Mouse (Mus musculus) liver, embryonic 14.5 days (tissue): Measurements from ENCODE around the gene Tyrobp. TPM values are rescaled to one million over a fixed set of nuclear protein-coding genes. Genes with fewer than 3 reads are reported as not detected.

Experiments
- ATAC-seq: fragments of 200-750 bp; cut with Nextera tagmentation; 2 replicates; pipeline ENCODE4 v1.8.0; 2017; ENCODE audit warnings: moderate number of reproducible peaks, mild to moderate bottlenecking, moderate library complexity; ENCODE audit not compliant: insufficient read depth
- DNase-seq, 3 experiments: peaks; one replicate each; pipeline ENCODE4 v3.0.0-alpha.2; 2012 to 2013; ENCODE audit warnings: low read depth in 3 of 3, low spot score in 3 of 3
- H3K27ac ChIP-seq: fragments of 300-500 bp; sonication (generic); 2 replicates; pipeline ENCODE4 v1.5.1; 2014; ENCODE audit warnings: moderate library complexity, mild to moderate bottlenecking, control low read depth, inconsistent platforms
- H3K27me3 ChIP-seq: fragments of 300-500 bp; sonication (generic); 2 replicates; pipeline ENCODE4 v1.6.1; 2014; ENCODE audit warnings: mild to moderate bottlenecking, low read length, moderate library complexity; ENCODE audit not compliant: control insufficient read depth, insufficient read depth
- H3K36me3 ChIP-seq: fragments of 300-500 bp; sonication (generic); replicated peaks from 2 replicates; pipeline ENCODE4 v1.6.1; 2014; ENCODE audit warnings: low read depth; ENCODE audit not compliant: control insufficient read depth, insufficient read depth
- H3K4me1 ChIP-seq, 2 experiments: fragments of 200-500 bp in 1 of 2; fragments of 300-500 bp in 1 of 2; sonication (generic) in 1 of 2; replicated peaks; 2 replicates each; pipeline ENCODE4 v1.6.1; 2012 to 2014; ENCODE audit warnings: antibody characterized with exemption in 1 of 2, inconsistent platforms in 1 of 2, low read length in 1 of 2; ENCODE audit not compliant: control insufficient read depth in 2 of 2, insufficient read depth in 2 of 2
- H3K4me2 ChIP-seq: fragments of 300-500 bp; sonication (generic); 2 replicates; pipeline ENCODE4 v1.6.1; 2014; ENCODE audit warnings: low read depth, mild to moderate bottlenecking, control low read depth, moderate library complexity
- H3K4me3 ChIP-seq, 2 experiments: fragments of 200-500 bp in 1 of 2; fragments of 300-500 bp in 1 of 2; sonication (generic) in 1 of 2; 2 replicates each; pipeline ENCODE4 v1.5.1; 2012 to 2014; ENCODE audit warnings: low read depth in 2 of 2, low read length in 2 of 2, mild to moderate bottlenecking in 2 of 2, control low read depth in 1 of 2, inconsistent platforms in 1 of 2, moderate library complexity in 1 of 2; ENCODE audit not compliant: insufficient read depth in 1 of 2
- H3K9ac ChIP-seq: fragments of 300-500 bp; sonication (generic); replicated peaks from 2 replicates; pipeline ENCODE4 v1.6.1; 2014; ENCODE audit warnings: mild to moderate bottlenecking, control low read depth, moderate library complexity
- H3K9me3 ChIP-seq: fragments of 300-500 bp; sonication (generic); 2 replicates; pipeline ENCODE4 v1.6.1; 2016; ENCODE audit warnings: low read length, mixed read lengths; ENCODE audit not compliant: control insufficient read depth
- CTCF ChIP-seq: IDR thresholded peaks from 2 replicates; pipeline ENCODE4 v1.5.1; 2016; ENCODE audit warnings: antibody characterized with exemption, low read depth, control low read depth
- EP300 ChIP-seq: IDR thresholded peaks from 2 replicates; pipeline ENCODE4 v1.6.1; 2016; ENCODE audit warnings: antibody characterized with exemption, low read depth
- WGBS: fragments of 180-500 bp; shearing (Covaris S2); extraction: QIAGEN DNeasy Blood & Tissue Kit; methylation state at CpG from one replicate; pipeline ENCODE4 v1.1.7; 2014; ENCODE audit not compliant: insufficient replicate concordance; 5-methylcytosine and 5-hydroxymethylcytosine counted together
- polyA plus RNA-seq, 2 experiments: library from polyadenylated mRNA; depleted of rRNA in 1 of 2; stranded (reverse) in 1 of 2; unstranded in 1 of 2; fragments of >200 nt; fragmentation: Nextera tagmentation in 1 of 2; extraction: Ambion mirVana in 1 of 2; gene quantifications; 2 replicates each; pipeline versions ENCODE4 v1.2.1 to v1.2.3; 2012 to 2014

Gene Tyrobp
- polyA plus RNA-seq, 2 experiments = 78.3 to 113 TPM

DNA sequence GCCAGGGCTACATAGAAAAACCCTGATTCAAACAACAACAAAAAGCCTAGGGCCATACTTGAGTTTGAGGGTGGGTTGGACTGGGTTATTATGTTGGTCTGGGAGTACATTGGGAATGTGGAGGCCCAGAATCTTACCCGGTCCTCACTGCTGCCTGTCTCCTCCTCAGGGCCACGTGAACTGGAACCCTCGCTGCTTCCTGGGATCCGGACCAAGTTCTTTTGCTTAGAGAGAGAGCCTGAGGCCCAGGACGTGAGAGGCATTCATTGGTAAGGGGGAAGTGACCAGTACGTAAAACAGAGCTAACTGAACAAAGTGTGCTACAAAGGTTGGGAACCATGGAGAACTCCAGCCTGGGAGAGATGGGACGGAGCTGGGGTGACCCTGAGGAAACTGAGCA is 36.7 kb downstream of the Tyrobp start:
- ATAC-seq (no peak), DNase-seq (no peak)
- Histone ChIP-seq H3K27ac (no peak overlapping the region), H3K9me3 (no peaks in the 10 kb centered on the region), H3K27me3 (peaks cover 31% of the 10 kb centered on the region), H3K36me3 (no peaks in the 10 kb centered on the region), H3K9ac (no peak overlapping the region), H3K4me1 (no peaks in the 10 kb centered on the region), H3K4me2 (no peak overlapping the region), H3K4me3 (no peak overlapping the region)
- WGBS = 50% methylated on average over 7 of the region's 7 CpGs
- TF ChIP-seq CTCF (no peak), EP300 (no peak)

DNA sequence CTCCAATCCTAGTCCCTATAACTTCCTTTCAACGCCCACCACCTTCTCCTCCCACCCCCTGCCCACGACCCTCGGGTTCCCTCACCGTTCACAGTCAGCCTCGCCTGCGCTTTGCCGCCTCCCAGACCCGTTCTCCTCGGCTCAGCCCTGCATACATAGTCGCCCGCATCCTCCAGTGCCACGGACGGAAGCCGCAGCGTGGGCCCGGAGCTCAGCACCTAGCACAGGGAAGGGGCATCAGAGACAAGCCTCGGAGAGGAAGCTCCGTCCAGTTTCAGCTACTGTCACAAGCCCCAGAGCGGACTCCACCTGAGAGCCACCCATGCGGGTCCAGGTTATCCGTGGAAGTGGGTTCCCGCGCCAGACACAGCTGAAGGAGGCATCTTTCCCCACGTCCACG is 39.8 kb downstream of the Tyrobp start:
- ATAC-seq = no peak
- H3K27me3 ChIP-seq = peaks cover 53% of the 10 kb centered on the region

DNA sequence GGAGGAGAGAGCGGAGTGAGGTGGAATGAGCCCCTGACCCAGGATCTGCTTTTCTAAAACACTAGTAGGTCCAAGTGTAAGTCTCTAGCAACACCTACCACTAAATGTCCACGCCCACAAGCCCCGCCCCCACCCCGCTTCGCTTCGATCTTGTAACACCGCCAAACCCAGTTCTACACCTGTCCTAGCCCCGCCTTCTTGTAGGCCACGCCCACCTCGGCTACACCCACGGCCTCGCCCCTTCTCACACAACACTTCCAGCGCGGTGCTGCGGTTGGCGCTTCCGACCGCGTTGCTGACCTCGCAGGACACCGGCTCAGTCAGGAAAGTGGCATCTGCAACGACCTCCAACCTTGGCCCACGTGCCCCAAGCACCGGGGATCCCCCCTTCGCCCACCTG is 40.2 kb downstream of the Tyrobp start:
- H3K4me3 ChIP-seq = no peak overlapping the region; a peak in 1 of 4 replicates
- ATAC-seq = no peak
- 2% methylated on average over 25 of the region's 25 CpGs for whole genome bisulfite sequencing

More for the DNA sequence above, 39.8 kb downstream of the Tyrobp start:
- no peak for DNase-seq
- H3K9me3 ChIP-seq = no peaks in the 10 kb centered on the region
- no peak overlapping the region for H3K9ac ChIP-seq
- H3K4me1 ChIP-seq = no peaks in the 10 kb centered on the region
- no peak overlapping the region for H3K4me3 ChIP-seq
- TF ChIP-seq EP300 (no peak), CTCF (no peak)
- no peak overlapping the region for H3K27ac ChIP-seq
- 18% methylated on average over 25 of the region's 25 CpGs for WGBS
- H3K36me3 ChIP-seq = no peaks in the 10 kb centered on the region
- no peak overlapping the region; the same call in 1 of the 2 replicates for H3K4me2 ChIP-seq

DNA sequence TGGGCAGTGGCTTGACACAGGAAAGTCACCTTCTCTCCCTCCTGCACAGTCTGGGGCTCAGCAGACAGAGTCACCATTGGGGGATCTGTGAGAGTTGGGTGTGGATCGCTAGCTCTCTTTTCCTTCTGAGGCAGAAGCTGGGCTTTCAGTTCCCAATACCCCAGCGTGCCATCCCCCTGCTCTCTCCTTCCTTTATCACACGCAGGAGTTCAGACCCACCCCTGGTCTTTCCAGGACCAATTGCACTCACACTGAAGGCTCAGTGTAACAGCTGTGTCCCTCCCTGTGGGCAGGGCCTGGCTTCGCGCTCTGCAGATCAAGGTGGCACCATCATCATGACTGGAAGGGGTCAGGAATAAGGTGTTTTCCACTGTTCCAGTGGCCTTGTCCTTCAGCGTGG is 40.7 kb downstream of the Tyrobp start:
- WGBS = 10% methylated on average over 6 of the region's 6 CpGs
- ATAC-seq (no peak), DNase-seq (no peak)
- H3K36me3 ChIP-seq = no peaks in the 10 kb centered on the region
- no peaks in the 10 kb centered on the region for H3K4me1 ChIP-seq
- no peak overlapping the region; the same call in 1 of the 2 replicates for H3K4me2 ChIP-seq
- no peak for TF ChIP-seq CTCF
- no peak for TF ChIP-seq EP300
- H3K27ac ChIP-seq = no peak overlapping the region
- H3K4me3 ChIP-seq = no peak overlapping the region
- H3K27me3 ChIP-seq = peaks cover 57% of the 10 kb centered on the region
- H3K9ac ChIP-seq = no peak overlapping the region
- no peaks in the 10 kb centered on the region for H3K9me3 ChIP-seq

More for the DNA sequence above, 40.2 kb downstream of the Tyrobp start:
- peak overlapping the region; percentile 24; the same call in 1 of the 2 replicates for H3K4me2 ChIP-seq
- no peaks in the 10 kb centered on the region for H3K36me3 ChIP-seq
- peaks cover 57% of the 10 kb centered on the region for H3K27me3 ChIP-seq
- H3K27ac ChIP-seq = no peak overlapping the region
- H3K9ac ChIP-seq = no peak overlapping the region
- no peaks in the 10 kb centered on the region for H3K4me1 ChIP-seq
- no peaks in the 10 kb centered on the region for H3K9me3 ChIP-seq
- peak in 1 of 3 experiments; percentile 24 for DNase-seq
- TF ChIP-seq EP300 (no peak), CTCF (no peak)

DNA sequence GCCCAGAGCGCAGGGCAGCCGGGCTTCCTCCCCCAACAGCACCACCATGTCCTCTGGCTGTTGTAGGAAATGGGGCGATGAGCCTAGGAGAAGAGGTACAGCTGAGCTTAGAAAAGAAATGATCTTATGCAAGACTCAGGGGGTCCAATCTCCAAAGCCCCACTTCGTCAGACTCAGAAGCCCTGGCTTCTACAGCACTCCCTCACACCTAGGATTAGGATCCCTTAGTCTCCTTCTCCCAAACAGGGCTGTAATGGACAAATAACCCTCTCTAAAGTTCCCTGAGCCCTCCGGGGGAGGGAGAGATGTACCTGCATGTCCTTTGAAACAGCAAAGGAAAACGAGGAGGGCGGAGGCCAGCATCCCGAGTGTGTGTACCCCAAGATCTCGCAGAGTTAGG is 42.9 kb downstream of the Tyrobp start:
- no peak overlapping the region for H3K27ac ChIP-seq
- 1% methylated on average over 9 of the region's 9 CpGs for WGBS
- no peak overlapping the region for H3K4me2 ChIP-seq
- no peaks in the 10 kb centered on the region for H3K9me3 ChIP-seq
- no peak overlapping the region for H3K9ac ChIP-seq
- no peak for DNase-seq
- H3K36me3 ChIP-seq = no peaks in the 10 kb centered on the region
- no peak overlapping the region for H3K4me3 ChIP-seq
- H3K27me3 ChIP-seq = peaks cover 67% of the 10 kb centered on the region
- no peak for ATAC-seq
- TF ChIP-seq CTCF (no peak), EP300 (no peak)
- H3K4me1 ChIP-seq = no peaks in the 10 kb centered on the region
